ENCODE assay signal across 8 mouse cellular contexts in genomic region chr6:73247452-73247851, GRCm38 (mm10). TPM values are rescaled to one million over a fixed set of nuclear protein-coding genes. Genes with fewer than 3 reads are reported as not detected.
DNase-seq lines count a peak whose midpoint lies in the region; ATAC-seq and TF ChIP-seq lines count a peak whose summit lies in the region.

No protein-coding gene starts in this region.

- no peaks in the 10 kb centered on the region; the same call in 1 of the 2 replicates for H3K36me3 ChIP-seq in heart, adult 2 months (ENCODE audit: control insufficient read depth, insufficient read depth, low read length)
- no peaks in the 10 kb centered on the region for H3K36me3 ChIP-seq in ES-Bruce4 (ENCODE audit: control insufficient read depth, insufficient read depth, low read length, poor library complexity, severe bottlenecking)
- H3K36me3 ChIP-seq in embryonic facial prominence, embryonic 12.5 days, result no peaks in the 10 kb centered on the region
- no peaks in the 10 kb centered on the region for H3K36me3 ChIP-seq in lung, embryonic 16.5 days (ENCODE audit: control insufficient read depth, insufficient read depth, low read length)
- H3K36me3 ChIP-seq in stomach, postnatal 0 days (ENCODE audit: control insufficient read depth, insufficient read depth, low read length), result no peaks in the 10 kb centered on the region

- H3K27me3 ChIP-seq in heart, adult 2 months (ENCODE audit: control insufficient read depth, insufficient read depth, low read length), result no peaks in the 10 kb centered on the region
- H3K27me3 ChIP-seq in ES-Bruce4 (ENCODE audit: control insufficient read depth, insufficient read depth, low read length, poor library complexity, severe bottlenecking), result no peaks in the 10 kb centered on the region
- no peaks in the 10 kb centered on the region for H3K27me3 ChIP-seq in embryonic facial prominence, embryonic 12.5 days
- H3K27me3 ChIP-seq in lung, embryonic 16.5 days (ENCODE audit: control insufficient read depth, insufficient read depth, low read depth, low read length), result no peaks in the 10 kb centered on the region
- H3K27me3 ChIP-seq in stomach, postnatal 0 days (ENCODE audit: control insufficient read depth, insufficient read depth, low read length), result no peaks in the 10 kb centered on the region

- TF ChIP-seq EP300 in heart, adult 2 months (IDR thresholded peaks at IDR 0.05; ENCODE audit: insufficient read depth, low read depth, low read length), result no peak
- TF ChIP-seq EP300 in ES-Bruce4 (IDR thresholded peaks at IDR 0.05; ENCODE audit: insufficient read depth, low read depth, low read length), result no peak
- TF ChIP-seq EP300 in stomach, postnatal 0 days (optimal IDR thresholded peaks at IDR 0.05), result no peak

- peaks cover 4% of the 10 kb centered on the region for H3K4me1 ChIP-seq in heart, adult 2 months (ENCODE audit: control insufficient read depth, insufficient read depth, low read length)
- no peaks in the 10 kb centered on the region for H3K4me1 ChIP-seq in ES-Bruce4 (ENCODE audit: control insufficient read depth, insufficient read depth, low read length)
- H3K4me1 ChIP-seq in embryonic facial prominence, embryonic 12.5 days, result peaks cover 13% of the 10 kb centered on the region; the same call in 1 of the 2 replicates
- peaks cover 8% of the 10 kb centered on the region for H3K4me1 ChIP-seq in lung, embryonic 16.5 days (replicated peaks; ENCODE audit: control insufficient read depth, insufficient read depth, low read length)
- H3K4me1 ChIP-seq in stomach, postnatal 0 days (replicated peaks; ENCODE audit: control insufficient read depth, insufficient read depth), result 0 out of 2 replicates have a peak, but pooled peaks cover 2% of the 10 kb centered on the region

- no peak overlapping the region for H3K9ac ChIP-seq in heart, adult 2 months (ENCODE audit: low read depth, low read length)
- H3K9ac ChIP-seq in ES-Bruce4 (ENCODE audit: low read depth, poor library complexity, severe bottlenecking), result no peak overlapping the region
- H3K9ac ChIP-seq in embryonic facial prominence, embryonic 12.5 days, result no peak overlapping the region
- no peak overlapping the region for H3K9ac ChIP-seq in lung, embryonic 16.5 days (ENCODE audit: low read length)
- H3K9ac ChIP-seq in stomach, postnatal 0 days (ENCODE audit: low read length), result no peak overlapping the region

- H3K4me2 ChIP-seq in embryonic facial prominence, embryonic 12.5 days (replicated peaks), result peak overlapping the region; percentile 72
- H3K4me2 ChIP-seq in lung, embryonic 16.5 days (ENCODE audit: low read depth, low read length), result peak overlapping the region; percentile 77
- peak overlapping the region; percentile 67 for H3K4me2 ChIP-seq in stomach, postnatal 0 days (replicated peaks; ENCODE audit: low read depth)

- H3K27ac ChIP-seq in heart, adult 2 months, result no peak overlapping the region
- H3K27ac ChIP-seq in ES-Bruce4 (ENCODE audit: insufficient read depth, low read length), result no peak overlapping the region
- no peak overlapping the region for H3K27ac ChIP-seq in embryonic facial prominence, embryonic 12.5 days
- no peak overlapping the region for H3K27ac ChIP-seq in lung, embryonic 16.5 days (ENCODE audit: low read length)
- H3K27ac ChIP-seq in stomach, postnatal 0 days (replicated peaks), result no peak overlapping the region

- no peak for DNase-seq in heart, adult 2 months
- DNase-seq in heart, postnatal 25 days (ENCODE audit: low spot score), result no peak
- DNase-seq in induced T-regulatory cell, adult 2 months (ENCODE audit: low read depth), result peak; percentile 82
- peak; percentile 29 for DNase-seq in stomach, postnatal 0 days (ENCODE audit: low spot score)
- no peak for DNase-seq in adrenal gland, adult 2 months

- WGBS in heart, adult 2 months, result 50% methylated on average over 4 of the region's 4 CpGs
- WGBS in embryonic facial prominence, embryonic 12.5 days, result 42% methylated on average over 4 of the region's 4 CpGs
- WGBS in lung, embryonic 16.5 days, result 38% methylated on average over 4 of the region's 4 CpGs
- WGBS in stomach, postnatal 0 days, result 38% methylated on average over 4 of the region's 4 CpGs

- peak; percentile 68 for TF ChIP-seq CTCF in heart, adult 2 months (IDR thresholded peaks at IDR 0.05)
- peak; percentile 25 for TF ChIP-seq CTCF in ES-Bruce4 (IDR thresholded peaks at IDR 0.05; ENCODE audit: low read depth, low read length)
- TF ChIP-seq CTCF in stomach, postnatal 0 days (IDR thresholded peaks at IDR 0.05; ENCODE audit: low read depth), result peak; percentile 73

- ATAC-seq in embryonic facial prominence, embryonic 12.5 days (ENCODE audit: insufficient number of reproducible peaks, insufficient read depth, low FRiP score, low TSS enrichment), result no peak
- ATAC-seq in lung, embryonic 16.5 days (ENCODE audit: low read depth), result no peak
- ATAC-seq in stomach, postnatal 0 days (ENCODE audit: low FRiP score, low TSS enrichment), result no peak

- H3K79me2 ChIP-seq in heart, adult 2 months (replicated peaks; ENCODE audit: control insufficient read depth, insufficient read depth, low read length), result peaks cover 4% of the 10 kb centered on the region; the same call in 1 of the 2 replicates

- intact Hi-C loops in heart, adult 2 months (cut with DNase I), result no loop called here
- intact Hi-C loops in heart, postnatal 25 days (cut with DNase I), result no loop called here

- no peaks in the 10 kb centered on the region for H3K9me3 ChIP-seq in ES-Bruce4 (replicated peaks; ENCODE audit: control insufficient read depth, insufficient read depth, low read length, poor library complexity, severe bottlenecking)
- H3K9me3 ChIP-seq in embryonic facial prominence, embryonic 12.5 days, result no peaks in the 10 kb centered on the region
- no peaks in the 10 kb centered on the region for H3K9me3 ChIP-seq in lung, embryonic 16.5 days (ENCODE audit: control insufficient read depth, low read length)
- H3K9me3 ChIP-seq in stomach, postnatal 0 days (ENCODE audit: control insufficient read depth, low read length), result no peaks in the 10 kb centered on the region

- no peak for TF ChIP-seq POLR2A in heart, adult 2 months (IDR thresholded peaks at IDR 0.05; ENCODE audit: insufficient read depth, low read depth, low read length)
- TF ChIP-seq POLR2A in ES-Bruce4 (IDR thresholded peaks at IDR 0.05; ENCODE audit: insufficient read depth, low read length), result no peak

- no peak overlapping the region; the same call in 1 of the 2 replicates for H3K4me3 ChIP-seq in heart, adult 2 months
- H3K4me3 ChIP-seq in ES-Bruce4 (ENCODE audit: low read depth, low read length), result no peak overlapping the region
- H3K4me3 ChIP-seq in embryonic facial prominence, embryonic 12.5 days, result peak overlapping the region; percentile 98; the same call in 1 of the 2 replicates
- H3K4me3 ChIP-seq in lung, embryonic 16.5 days (ENCODE audit: low read length), result peak overlapping the region; percentile 96
- peak overlapping the region; percentile 90; the same call in 1 of the 2 replicates for H3K4me3 ChIP-seq in stomach, postnatal 0 days (ENCODE audit: low read depth, low read length)

RNA-seq across cellular contexts. Expression of gene Suclg1, which starts 0.7 kb away (rescaled TPM):
- 100 to 1,000 TPM; 461 to 531 TPM for total RNA-seq in heart, adult 2 months (2021)
- 312 and 392 TPM in 2 replicates for polyA plus RNA-seq in heart, adult 2 months (2012; rRNA removed)
- 100 to 1,000 TPM; 581 TPM for total RNA-seq in heart, postnatal 25 days (2021)
- polyA plus RNA-seq in ES-Bruce4 (2011; ENCODE audit: insufficient read depth, insufficient read length, low read depth, missing spikeins), result 122 and 131 TPM in 2 replicates
- 148 and 150 TPM in 2 replicates for polyA plus RNA-seq in embryonic facial prominence, embryonic 12.5 days (2016; fragmentation: Nextera tagmentation; extraction: Ambion mirVana)
- 148 and 151 TPM in 2 replicates for polyA plus RNA-seq in lung, embryonic 16.5 days (2015; fragmentation: Nextera tagmentation; extraction: Ambion mirVana)
- polyA plus RNA-seq in stomach, postnatal 0 days (2015; fragmentation: Nextera tagmentation; extraction: Ambion mirVana), result 198 and 205 TPM in 2 replicates
- total RNA-seq in adrenal gland, adult 2 months (2021), result 100 to 1,000 TPM; 312 to 405 TPM
- polyA plus RNA-seq in adrenal gland, adult 2 months (2012; rRNA removed), result 61.3 and 66.1 TPM in 2 replicates

RNA-seq across cellular contexts. Expression of gene Dnah6, which starts 26.0 kb away (rescaled TPM):
- under 1 TPM; 0.05 to 0.07 TPM for total RNA-seq in heart, adult 2 months (2021)
- polyA plus RNA-seq in heart, adult 2 months (2012; rRNA removed), result 0.09 and 0.27 TPM in 2 replicates
- under 1 TPM; 0.08 to 0.11 TPM for total RNA-seq in heart, postnatal 25 days (2021)
- polyA plus RNA-seq in ES-Bruce4 (2011; ENCODE audit: insufficient read depth, insufficient read length, low read depth, missing spikeins), result not detected in 2 replicates
- polyA plus RNA-seq in embryonic facial prominence, embryonic 12.5 days (2016; fragmentation: Nextera tagmentation; extraction: Ambion mirVana), result 0.06 and 0.11 TPM in 2 replicates
- polyA plus RNA-seq in lung, embryonic 16.5 days (2015; fragmentation: Nextera tagmentation; extraction: Ambion mirVana), result 0.54 and 0.78 TPM in 2 replicates
- polyA plus RNA-seq in stomach, postnatal 0 days (2015; fragmentation: Nextera tagmentation; extraction: Ambion mirVana), result 0.01 and 0.02 TPM in 2 replicates
- under 1 TPM in 1 of 2 experiments, not detected in 1; 0.03 TPM for total RNA-seq in adrenal gland, adult 2 months (2021)
- 0.01 and 0.02 TPM in 2 replicates for polyA plus RNA-seq in adrenal gland, adult 2 months (2012; rRNA removed)

Comparison
In these comparisons a context has a peak if more than half of its experiments do, and no peak if none do; other contexts are left out.
1. DNase-seq: peak in induced T-regulatory cell, adult 2 months (single experiment) and stomach, postnatal 0 days (single experiment); none in heart, adult 2 months (0 of 2), heart, postnatal 25 days (single experiment) and adrenal gland, adult 2 months (single experiment).
2. H3K4me3 ChIP-seq: peak in embryonic facial prominence, embryonic 12.5 days (single experiment), lung, embryonic 16.5 days (single experiment) and stomach, postnatal 0 days (single experiment); none in heart, adult 2 months (single experiment) and ES-Bruce4 (single experiment).
3. Peak in every context shown above with its lines, with median percentiles within 50 percentile points of each other: CTCF ChIP-seq and H3K4me2 ChIP-seq.